Mouse (Mus musculus) testis, postnatal 10 days (tissue): ENCODE results near the gene Myh14.

Experiments
- DNase-seq: peaks from one replicate; pipeline ENCODE4 v3.0.0; 2021; ENCODE audit warnings: low spot score

Gene Myh14

DNA sequence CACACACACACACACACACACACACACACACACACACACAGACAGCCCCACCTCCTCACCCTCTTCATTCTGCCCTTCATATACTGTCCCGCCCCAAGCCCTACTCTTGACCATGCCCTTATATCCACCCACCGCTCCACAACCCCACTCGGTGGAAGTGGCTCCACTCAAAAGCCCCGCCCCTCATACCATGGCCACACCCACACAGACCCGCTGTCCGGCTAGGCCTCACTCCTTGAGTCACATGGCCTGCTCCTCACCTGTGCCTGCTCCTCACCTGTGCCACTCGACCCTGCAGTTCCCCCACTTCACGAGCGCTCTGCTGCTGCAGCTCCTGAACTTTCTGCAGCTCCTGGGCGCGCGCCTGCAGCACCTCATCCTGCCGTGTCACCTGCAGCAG is 40.2 kb downstream of the Myh14 start:
- DNase-seq = no peak

DNA sequence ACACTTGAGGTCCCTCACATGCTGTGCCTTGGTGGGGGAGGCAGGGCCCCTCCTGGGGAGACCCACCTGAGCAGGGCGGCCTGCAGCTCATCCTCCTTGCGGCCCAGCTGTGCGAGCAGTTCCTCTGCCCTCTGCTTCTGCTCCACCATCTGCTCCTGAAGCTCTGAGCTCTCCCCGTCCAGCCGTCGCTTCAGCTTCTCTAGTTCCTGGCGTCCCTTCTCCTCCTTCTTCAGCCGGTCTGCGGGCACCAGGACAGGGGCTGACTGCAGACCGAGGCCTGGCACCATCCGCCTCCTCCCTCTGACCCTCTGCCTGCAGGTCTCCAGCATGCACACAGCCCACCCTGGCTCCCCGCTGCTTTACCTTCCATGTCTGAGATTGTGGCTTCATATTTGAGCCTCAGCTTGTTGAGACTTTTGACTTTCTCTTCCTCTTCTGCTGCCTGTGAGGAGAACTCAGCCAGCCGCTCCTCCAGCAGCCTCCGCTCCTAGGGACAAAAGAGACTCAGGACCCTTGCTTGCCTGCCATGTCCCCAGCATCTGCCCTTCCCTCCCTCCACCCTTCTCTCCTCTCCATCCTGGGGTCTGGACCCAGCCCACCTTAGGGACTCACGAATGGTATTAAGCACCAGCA is 42.1 kb downstream of the Myh14 start:
- DNase-seq = no peak

DNA sequence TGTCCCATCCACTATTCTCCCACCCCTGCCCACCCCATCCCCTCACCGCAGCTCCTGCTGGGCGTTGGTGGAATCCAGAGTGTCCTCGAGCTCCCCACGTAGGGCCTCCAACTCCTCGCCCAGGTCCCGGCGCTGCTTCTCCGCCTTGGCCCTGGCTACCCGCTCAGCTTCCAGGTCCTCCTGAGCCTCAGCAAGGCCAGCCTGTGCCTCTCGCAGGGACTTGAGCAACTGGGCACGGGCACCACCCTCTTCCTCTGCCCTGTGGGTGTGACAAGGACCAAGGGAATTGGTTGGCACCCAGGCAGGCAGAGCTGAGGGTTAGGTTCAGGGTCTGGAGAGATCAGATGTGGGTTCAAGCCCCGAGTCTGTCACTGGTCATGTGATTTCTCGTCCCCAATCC is 43.7 kb downstream of the Myh14 start:
- DNase-seq = no peak

DNA sequence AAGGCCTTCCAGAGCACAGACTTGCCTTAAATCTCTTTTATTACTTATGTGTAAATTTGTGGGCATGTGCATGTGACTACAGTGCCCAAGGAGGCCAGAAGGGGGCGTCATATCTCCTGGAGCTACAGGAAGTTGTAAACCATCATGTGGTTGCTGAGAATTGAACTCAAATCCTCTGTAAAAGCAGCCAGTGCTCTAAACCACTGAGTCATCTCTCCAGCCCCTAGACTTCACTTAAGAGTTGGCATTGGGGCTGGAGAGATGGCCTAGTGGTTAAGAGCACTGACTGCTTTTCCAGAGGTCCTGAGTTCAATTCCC is 44.6 kb downstream of the Myh14 start:
- DNase-seq = no peak

DNA sequence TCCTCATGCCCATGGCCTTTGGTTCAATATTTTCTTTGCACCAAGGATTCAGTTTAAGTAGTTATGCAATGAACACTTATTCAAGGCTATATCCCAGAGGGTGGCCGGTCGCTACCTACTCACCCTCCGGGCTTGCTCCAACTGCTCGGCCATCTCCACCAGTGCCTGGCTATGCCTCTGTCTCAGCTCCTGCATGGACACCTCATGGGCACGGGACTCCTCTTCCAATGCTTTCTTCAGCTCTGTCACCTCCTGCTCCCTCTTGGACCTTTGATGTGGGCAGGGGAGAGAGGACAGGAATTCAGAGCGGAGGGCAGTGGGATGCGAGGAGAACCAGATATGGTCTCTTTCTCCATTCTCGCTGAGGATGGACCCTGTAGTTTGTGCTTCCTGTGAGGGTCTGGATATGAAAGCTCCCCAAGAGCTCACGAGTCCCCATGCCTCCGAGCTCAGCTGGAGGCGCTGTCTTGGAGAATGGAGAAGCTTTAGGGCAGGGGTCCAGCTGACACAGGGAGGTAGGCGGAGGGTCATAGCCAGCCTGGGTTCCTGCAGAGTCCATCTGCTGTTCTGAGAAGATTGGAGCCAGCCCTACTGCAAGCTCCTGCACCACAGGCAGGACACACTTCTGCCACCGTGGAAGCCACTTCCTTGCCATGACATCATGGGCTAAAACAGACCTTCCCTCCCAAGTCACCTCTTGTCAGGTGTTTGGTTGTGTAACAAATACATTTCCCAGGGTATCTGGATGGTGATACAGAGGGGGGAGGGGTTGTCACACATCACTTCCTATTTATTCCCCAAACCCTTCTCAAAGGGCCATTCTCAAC is 45.2 kb downstream of the Myh14 start:
- DNase-seq = no peak

DNA sequence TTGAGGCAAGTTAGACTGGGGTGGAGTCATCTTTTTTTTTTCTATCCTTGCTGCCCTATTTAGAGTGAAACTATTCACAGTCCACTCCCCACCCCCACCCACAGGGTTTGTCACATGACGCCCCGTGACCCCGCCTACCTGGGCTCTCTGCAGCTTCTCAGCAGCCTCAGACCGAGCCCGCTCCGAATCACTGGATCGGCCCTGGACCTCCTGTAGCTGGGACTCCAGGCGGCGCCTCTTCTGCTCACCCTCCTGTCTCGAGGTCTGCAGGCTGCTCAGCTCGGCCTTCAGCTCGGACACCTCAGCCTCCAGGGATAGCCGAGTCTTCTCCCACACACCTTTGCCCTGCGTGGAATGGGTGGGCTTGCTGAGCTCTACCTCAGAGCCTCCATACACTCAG is 45.8 kb downstream of the Myh14 start:
- DNase-seq = no peak

DNA sequence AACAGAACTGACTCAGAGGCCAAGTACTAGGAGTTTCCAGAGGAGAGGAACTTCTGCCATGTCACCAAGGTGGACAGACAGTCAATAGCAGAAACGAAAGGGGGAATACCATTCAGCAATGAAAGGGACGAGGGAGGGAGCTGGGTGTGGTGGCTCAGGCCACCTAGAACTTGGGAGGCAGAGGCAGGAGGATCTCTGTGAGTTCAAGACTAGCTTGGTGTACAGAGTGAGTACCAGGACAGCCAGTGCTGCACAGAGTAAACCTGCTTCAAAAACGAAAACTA is 46.2 kb downstream of the Myh14 start:
- no peak for DNase-seq

DNA sequence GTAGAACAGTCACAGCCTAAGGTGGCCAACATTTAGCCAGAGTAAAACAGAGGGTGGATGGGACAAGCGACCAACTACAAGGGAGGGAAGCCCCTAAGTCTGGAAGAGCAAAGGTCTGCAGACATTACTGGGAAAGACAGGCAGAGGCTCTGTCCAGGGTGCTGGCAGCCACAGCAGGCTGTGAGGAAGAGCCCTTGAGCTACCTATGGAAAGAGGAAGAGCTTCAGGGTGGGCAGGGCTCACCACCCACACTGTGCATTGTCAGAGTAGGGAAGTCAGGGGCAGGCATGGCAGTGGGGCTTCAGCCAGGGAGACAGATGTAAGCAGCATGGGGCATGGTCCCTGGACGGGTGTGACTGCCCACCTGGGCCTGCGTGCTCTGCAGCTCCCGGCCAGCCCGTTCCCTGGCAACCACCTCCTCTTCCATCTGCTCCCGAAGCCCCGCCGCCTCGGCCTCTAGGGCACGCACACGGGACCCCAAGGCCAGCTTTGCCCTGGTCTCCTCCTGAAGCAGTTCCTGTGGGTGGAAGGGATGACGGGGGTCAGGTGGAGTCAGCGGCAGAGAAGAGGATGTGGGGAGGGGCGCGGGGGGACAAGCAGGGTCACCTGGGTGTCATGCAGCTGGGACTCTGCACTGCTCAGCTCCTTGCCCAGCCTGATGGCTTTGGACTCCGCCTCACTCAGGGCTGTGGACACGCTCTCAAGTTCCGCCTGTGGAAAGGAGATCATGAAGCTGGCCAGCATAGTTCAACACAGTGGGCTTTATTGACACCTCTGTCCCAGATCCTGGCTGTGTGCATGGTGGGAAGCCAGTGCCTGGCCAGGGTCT is 46.7 kb downstream of the Myh14 start:
- no peak for DNase-seq

DNA sequence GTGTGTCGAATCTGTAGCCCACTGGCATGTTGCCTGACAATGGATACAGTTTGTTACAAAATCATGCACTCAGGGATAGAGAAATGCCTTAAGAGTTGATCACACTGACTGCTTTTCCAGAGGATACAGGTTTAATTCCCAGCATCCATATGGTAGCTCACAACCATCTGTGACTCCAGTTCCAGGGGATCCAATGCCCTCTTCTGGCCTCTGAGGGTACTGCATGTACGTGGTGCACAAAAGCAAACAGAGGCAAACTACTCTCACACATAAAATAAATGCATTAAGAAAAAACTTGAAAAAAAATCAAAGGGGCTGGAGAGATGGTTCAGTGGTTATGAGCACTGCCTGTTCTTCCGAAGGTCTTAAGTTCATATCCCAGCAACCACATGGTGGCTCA is 53.6 kb downstream of the Myh14 start:
- DNase-seq = no peak

DNA sequence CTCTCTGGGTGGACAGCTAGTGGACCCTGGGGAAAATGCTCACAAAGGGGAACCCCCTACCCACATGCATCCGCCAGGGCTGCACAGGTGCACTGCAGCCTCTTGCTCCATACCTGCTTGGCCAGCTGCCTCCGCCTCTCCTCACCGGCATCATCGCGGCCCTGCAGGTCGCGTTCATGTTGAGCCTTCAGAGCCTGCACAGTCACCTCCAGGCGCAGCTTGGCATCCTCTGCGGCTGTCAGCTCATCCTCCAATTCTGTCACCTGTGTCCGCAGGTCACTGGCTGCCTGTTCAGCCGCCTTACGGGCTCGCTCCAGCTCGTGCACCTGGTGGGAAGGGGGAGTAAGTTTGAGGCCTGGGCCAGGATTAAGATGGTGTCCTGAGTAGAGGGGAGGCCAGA is 54.7 kb downstream of the Myh14 start:
- DNase-seq = no peak

DNA sequence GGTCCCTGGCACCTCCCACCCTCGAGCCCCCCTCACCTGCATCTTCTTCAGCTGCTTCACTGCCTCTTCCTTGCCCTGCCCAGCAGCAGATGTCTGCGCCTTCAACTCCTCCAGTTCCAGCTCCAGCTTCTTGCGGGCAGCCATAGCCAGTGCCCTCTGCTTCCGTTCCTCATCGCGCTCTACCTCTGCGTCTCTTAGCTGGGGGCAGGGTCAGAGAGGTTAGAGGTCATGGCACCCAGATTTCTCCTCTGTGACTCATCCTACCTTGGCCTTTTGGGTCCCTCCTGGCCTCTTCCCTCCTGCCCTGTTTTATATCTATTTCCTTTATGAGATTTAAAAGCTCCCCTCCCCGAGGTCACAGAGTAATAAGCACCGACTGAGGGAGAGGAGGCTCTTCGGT is 55.3 kb downstream of the Myh14 start:
- no peak for DNase-seq

DNA sequence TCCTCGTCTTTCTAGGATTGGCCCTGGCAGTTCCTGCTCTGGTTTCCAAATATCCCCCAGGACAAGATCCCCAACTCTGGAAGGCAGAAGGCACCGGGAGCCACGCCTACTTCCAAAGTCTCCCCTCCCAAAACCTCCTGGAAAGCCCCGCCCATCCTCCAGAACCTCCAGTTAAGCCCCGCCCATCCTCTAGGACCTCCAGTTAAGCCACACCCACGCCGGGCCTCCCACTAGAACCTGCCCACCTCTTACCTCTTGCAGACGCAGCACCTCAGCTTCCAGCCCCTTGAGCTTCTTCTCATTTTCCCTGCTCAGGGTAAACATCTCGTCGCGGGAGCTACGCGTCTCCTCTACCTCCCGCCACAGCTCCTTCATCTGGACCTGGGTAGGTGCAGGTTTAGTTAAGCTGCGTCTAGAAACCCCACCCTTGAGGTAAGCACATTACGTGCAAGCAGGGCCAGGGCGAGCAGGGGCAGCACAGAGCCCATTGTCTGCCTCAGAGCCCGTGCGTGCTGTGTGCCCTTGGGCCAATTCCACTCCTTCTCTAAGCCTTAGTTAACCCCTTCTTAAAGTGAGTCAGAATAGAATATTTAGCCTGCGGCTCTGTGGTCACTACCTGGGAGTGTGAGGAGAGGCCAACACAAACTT is 56.5 kb downstream of the Myh14 start:
- peak; percentile 66 for DNase-seq

DNA sequence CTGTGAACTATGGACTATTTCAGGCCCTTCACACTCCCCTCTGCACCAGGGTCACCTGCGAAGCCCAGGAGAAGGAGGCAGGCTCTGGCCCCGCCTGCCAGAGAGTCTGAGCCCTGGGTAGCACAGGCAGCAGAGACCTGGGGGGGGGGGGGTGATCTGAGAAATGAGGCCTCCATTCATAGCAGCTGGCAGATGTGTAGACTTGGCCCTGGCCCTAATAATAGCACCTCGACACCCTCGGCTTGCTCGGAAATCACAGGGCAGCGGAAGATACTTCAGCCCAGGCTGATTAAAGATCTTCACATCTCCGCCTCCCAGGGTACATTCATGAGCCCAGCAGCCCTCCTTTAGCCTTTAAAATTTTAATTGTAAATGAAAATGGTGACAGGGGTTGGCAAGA is 58.5 kb downstream of the Myh14 start:
- DNase-seq = no peak

DNA sequence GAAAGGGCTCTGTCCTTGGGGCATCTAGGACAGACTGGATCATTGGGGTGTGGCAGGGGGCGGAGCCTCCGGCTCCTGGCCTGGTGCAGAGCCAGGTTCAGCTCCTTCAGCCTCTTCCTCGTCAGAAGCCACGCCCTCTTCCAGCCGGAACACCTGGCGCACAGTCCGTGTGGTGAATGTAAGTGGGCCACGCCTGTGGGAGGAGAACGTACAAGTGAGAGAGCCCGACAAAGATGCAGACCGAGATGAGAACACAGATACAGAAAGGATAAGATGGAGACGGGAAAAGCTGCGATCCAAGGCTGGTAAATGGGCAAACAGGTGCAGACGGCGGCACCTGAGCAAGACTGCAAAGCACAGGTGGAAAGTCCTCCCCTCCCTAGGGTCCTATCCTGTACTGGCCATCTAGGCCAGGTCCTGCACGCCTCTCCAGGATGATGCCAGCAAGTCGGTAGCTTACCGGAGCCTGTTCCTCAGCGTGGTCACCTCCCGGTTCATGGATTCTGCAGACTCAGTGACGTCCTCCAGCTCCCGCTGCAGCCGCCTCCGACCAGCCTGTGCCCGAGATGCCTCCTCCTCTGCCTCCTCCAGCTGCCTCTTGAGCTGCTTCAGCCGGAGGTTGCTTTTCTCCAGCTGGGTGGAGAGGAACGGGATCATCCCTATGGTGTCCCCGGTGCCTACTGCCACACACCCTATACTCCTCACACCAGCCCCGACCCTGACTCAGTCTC is 64.3 kb downstream of the Myh14 start:
- DNase-seq = no peak

DNA sequence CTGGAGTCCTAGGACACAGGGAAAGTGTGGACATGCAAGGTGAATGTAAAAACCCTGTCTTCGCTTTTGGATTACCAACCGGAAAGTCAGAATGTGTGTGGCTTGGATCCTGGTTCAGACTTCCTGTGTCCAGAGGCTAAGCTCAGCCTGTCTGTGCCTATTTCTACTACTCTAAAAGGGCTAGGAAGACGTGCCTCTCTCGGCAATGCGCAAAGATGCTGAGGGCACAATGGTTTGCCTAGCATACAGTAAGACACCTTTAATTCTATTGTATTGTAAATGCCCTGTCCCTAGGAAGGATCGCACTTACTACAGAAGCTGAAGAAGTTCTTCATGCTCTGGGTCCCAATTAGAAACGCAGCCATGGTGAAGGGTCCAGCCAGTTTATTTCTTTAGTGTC is 65.2 kb downstream of the Myh14 start:
- DNase-seq = no peak

DNA sequence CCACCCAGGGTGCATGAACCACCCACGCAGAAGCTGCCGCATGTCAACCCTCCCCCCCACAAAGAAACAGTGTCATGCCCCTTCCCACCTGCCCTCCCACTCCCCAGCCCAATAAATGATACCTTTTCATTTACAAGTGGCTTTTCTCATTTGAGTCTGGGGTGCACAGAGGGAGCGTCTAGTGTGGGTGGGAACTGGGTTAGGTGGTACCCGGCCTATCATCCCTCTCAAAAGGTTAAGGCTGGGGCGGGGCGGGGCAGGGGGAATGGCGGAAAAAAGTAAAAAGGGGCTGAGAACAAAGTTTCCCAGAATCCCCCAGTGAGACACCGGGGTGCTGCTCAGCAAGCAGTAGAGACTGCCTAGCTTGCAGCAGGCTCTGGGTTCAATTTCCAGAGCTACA is 66.0 kb downstream of the Myh14 start:
- no peak for DNase-seq

DNA sequence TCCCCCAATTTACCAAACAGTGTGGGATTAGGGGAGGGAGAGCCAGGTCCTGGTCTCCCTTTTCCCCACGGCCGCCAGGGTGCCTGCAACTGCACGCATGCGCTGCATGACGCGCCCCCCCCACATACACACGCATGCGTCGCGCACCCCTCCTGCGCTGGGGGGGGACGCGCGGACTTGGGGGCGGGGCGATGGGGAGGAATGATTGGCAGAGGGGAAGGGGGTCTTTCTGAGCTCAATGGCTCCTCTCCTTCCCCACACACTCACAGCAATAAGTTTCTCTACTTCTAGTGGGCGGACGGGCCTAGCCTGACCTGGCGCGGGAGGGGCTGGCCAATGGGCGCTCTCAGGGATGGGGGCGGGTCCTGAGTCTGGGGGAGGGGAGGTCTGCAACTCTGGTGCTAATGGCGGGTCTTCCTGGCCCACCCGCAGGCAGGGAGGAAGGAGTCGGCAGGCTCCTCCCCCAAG is 66.5 kb downstream of the Myh14 start:
- DNase-seq = no peak

DNA sequence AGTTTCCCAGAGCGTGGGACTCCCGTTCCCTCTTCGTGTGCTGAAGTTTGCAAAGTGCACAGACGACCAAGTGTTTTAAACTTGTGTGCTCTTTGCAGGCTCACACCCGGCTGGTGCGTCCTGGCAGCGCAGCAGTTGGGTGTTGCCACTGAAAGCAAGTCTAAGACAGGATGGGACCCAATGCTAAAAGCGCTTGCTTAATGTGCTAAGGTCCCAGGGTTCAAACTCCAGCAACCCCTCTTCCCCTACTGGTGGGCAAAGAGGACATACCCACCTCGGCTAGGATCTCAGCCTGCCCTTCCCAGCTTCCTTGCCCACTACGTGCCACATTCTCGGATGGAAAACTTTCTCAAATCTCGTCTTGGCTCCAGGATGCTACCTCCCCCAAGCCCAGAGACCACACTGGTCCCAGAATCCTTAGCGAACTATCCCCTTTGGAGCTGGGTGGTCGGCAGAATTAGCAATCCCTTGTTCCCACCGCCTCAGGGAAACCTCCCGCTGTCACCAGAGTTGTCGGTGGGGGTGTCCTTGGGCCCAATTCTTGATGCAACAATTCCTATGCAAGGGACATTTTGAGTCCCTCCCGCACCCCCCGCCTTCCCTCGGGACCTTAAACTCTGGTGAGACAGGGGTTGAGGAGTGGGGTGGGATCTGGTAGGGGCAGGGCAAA is 67.3 kb downstream of the Myh14 start:
- no peak for DNase-seq

DNA sequence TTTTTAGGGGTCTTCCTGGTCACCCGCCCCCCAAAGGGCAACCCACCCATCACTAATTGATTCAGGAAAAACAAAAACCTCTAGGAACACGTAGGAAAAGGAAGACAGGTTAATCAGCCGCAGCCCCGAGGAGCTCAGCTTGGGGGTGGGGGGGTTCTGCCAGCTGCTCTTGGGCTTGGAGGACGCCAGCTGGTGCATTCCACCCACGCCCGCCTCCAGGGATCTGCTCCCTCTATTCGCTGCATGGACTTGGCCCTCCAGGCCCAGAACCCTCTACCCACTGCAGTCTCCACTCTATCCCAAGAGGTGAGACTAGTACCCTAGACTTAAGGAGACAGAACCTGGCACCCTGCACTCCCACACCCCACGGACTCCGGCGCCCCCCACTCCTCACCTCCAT is 68.2 kb downstream of the Myh14 start:
- no peak for DNase-seq

DNA sequence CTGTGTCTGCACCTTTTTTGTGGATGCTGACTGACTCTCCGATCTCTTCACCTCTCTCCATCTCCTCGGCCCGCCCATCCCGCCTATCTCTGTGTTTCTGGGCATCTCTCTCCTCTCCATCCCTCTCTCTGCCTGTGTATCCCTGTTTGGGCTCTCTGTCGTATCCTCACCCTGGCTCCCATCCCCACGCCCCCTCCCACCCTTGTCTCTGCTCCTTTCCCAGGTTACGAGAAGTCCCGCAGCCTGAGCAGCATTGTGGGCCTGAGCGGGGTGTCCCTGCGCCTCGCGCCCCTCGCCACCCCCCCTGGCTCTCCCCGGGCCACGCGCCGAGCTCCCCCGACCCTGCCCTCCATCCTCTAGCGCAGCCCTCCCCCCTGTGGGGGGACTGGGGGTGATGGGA is 69.0 kb downstream of the Myh14 start:
- no peak for DNase-seq

DNA sequence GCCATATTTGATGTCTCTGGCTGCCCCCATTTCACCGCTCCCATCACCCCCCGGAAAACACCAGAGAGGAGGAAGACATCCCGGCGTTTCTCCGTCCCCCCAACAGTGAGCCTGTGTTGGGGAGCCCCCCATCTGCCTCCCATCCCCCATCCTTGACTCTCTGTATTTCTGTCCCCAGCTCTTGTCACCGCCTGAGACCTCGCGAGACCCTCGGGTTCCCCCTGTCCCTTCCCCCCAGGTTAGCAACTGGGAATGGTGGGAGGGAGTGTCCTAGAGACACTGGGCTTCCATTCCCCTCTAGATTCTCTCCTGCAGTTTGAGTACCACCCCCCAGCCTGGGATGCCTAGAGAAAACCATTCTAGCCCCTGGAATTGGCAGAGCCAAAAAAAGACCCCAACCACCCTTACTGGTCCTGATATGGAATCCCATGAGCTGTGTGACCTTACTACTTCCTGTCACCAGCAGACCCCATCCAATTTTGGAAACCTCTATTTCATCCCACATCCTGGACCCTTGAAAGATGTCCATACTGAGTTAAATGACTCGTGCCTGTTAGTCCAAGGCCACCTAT is 69.9 kb downstream of the Myh14 start:
- no peak for DNase-seq
